Mouse (Mus musculus): ENCODE measurements around the gene Ect2. TPM values are rescaled to one million over a fixed set of nuclear protein-coding genes. Genes with fewer than 3 reads are reported as not detected.
A peak's percentile ranks its signal among the peaks of the same experiment; 100 is the strongest.

The Ect2 gene
- polyA plus RNA-seq, 1 experiment from 2014 or later: 13.6 TPM

- no peak for ATAC-seq (ENCODE audit: low FRiP score, low read depth)
- 85% methylated on average over 1 of the region's 1 CpGs for WGBS
These were observed 34.7 kb upstream of the Ect2 start for GRCm38 (mm10) chr3:27188386-27188785.

DNA sequence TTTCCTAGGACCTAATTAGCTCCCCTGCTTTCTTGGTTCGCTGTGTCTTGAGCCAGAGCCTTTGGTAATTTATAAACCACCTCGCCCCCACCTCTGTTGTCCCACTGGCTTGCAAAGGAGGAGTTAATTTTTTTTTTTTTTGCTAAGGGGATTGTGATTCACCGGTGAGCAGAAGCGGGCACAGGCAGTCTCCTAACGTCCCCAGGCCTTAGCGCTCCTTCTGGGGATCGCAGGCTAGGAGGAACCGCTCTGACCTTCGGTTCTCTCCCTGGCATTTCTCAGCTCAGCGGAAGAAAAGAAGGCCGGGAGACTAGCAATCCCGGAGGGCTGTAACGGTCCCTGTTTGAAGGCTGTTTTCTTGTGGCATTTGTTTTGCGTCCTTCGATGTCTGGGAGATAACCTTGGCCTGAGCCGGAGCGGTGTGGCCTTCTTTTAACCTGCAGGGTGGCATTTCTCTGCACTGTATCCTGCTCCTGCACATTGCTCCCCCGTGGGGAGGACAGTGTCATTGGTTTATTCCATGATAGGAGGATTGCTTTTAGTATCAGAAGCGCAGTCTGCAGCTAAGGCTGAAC lies 30.0 kb upstream of the Ect2 start:
- Histone ChIP-seq H3K9me3 (no peaks in the 10 kb centered on the region), H3K4me1 (replicated peaks) (peaks cover 12% of the 10 kb centered on the region; the same call in 1 of the 2 replicates), H3K27me3 (no peaks in the 10 kb centered on the region), H3K36me3 (no peaks in the 10 kb centered on the region), H3K27ac (replicated peaks) (peak overlapping the region; percentile 42), H3K9ac (peak overlapping the region; percentile 72), H3K4me2 (peak overlapping the region; percentile 96), H3K4me3 (peak overlapping the region; percentile 85)
- 11% methylated on average over 19 of the region's 19 CpGs for WGBS
- 0 out of 2 replicates have a peak, but pooled peaks have one; percentile 20 for ATAC-seq (ENCODE audit: low FRiP score, low read depth)

More at GRCm38 (mm10) chr3:27188386-27188785, 34.7 kb upstream of the Ect2 start:
- Histone ChIP-seq H3K27ac (replicated peaks) (no peak overlapping the region), H3K36me3 (no peaks in the 10 kb centered on the region), H3K4me2 (no peak overlapping the region), H3K4me1 (replicated peaks) (peaks cover 8% of the 10 kb centered on the region), H3K4me3 (no peak overlapping the region), H3K9me3 (no peaks in the 10 kb centered on the region), H3K9ac (no peak overlapping the region), H3K27me3 (no peaks in the 10 kb centered on the region)

GRCm38 (mm10) chr3:27182733-27183600 lies 29.3 kb upstream of the Ect2 start, which contains the start of gene Nceh1:
Gene Nceh1, plus strand, starts transcription at chr3:27182965.
- under 1% methylated on average over 54 of the region's 54 CpGs for WGBS
- H3K4me2 ChIP-seq: peak within 1 kb of the TSS; percentile 96
- peaks cover 12% of the 10 kb centered on the region; the same call in 1 of the 2 replicates for H3K4me1 ChIP-seq (replicated peaks)
- peak within 1 kb of the TSS; percentile 42 for H3K27ac ChIP-seq (replicated peaks)
- no peaks in the 10 kb centered on the region for H3K9me3 ChIP-seq
- H3K36me3 ChIP-seq: no peaks in the 10 kb centered on the region
- peak within 1 kb of the TSS; percentile 72 for H3K9ac ChIP-seq
- H3K4me3 ChIP-seq: peak within 1 kb of the TSS; percentile 85
- ATAC-seq (ENCODE audit: low FRiP score, low read depth): peak; percentile 98
- no peaks in the 10 kb centered on the region for H3K27me3 ChIP-seq

GRCm38 (mm10) chr3:27179711-27180110 lies 26.0 kb upstream of the Ect2 start:
- H3K4me1 ChIP-seq (replicated peaks): peaks cover 12% of the 10 kb centered on the region; the same call in 1 of the 2 replicates
- H3K27me3 ChIP-seq: no peaks in the 10 kb centered on the region
- H3K4me2 ChIP-seq: no peak overlapping the region
- no peak overlapping the region for H3K4me3 ChIP-seq
- H3K36me3 ChIP-seq: no peaks in the 10 kb centered on the region
- no peaks in the 10 kb centered on the region for H3K9me3 ChIP-seq
- no peak for ATAC-seq (ENCODE audit: low FRiP score, low read depth)
- 89% methylated on average over 8 of the region's 8 CpGs for WGBS
- no peak overlapping the region for H3K27ac ChIP-seq (replicated peaks)
- no peak overlapping the region for H3K9ac ChIP-seq

- Histone ChIP-seq H3K4me2 (no peak overlapping the region), H3K4me3 (no peak overlapping the region), H3K36me3 (no peaks in the 10 kb centered on the region), H3K27me3 (no peaks in the 10 kb centered on the region), H3K27ac (replicated peaks) (no peak overlapping the region), H3K9ac (no peak overlapping the region), H3K9me3 (no peaks in the 10 kb centered on the region), H3K4me1 (replicated peaks) (no peaks in the 10 kb centered on the region)
- WGBS: 73% methylated on average over 1 of the region's 1 CpGs
- no peak for ATAC-seq (ENCODE audit: low FRiP score, low read depth)
These were observed 16.6 kb upstream of the Ect2 start for GRCm38 (mm10) chr3:27170257-27170656.

DNA sequence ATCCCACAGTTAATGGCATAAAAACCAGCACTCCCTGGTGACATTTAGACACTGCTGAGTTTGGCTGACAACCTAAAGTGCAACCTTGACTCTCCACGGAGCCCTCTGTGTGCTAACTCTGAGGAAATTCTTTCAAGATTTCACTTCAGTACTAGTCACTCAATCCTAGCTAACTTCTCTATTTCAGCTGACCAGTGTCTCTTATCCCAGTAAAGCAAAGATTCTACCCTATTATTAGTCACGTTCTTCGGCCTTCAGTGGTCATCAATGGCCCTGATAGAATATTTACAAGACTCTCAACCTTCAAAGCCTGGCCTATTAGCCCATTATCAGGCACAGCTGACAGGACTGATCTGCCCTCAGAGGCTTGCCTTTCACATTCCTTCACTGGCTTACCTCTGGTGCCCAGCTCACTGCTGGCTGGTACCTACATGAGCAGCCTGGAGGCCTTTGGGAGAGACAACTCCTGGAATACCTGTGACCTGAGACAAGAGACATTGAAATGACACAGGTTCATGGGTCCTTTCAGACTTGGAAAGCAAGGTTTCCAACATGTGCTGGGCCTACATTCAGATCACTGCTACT lies 11.9 kb upstream of the Ect2 start:
- no peaks in the 10 kb centered on the region for H3K9me3 ChIP-seq
- no peak overlapping the region for H3K4me2 ChIP-seq
- H3K27ac ChIP-seq (replicated peaks): no peak overlapping the region
- H3K27me3 ChIP-seq: no peaks in the 10 kb centered on the region
- ATAC-seq (ENCODE audit: low FRiP score, low read depth): no peak
- no peaks in the 10 kb centered on the region for H3K36me3 ChIP-seq
- no peaks in the 10 kb centered on the region for H3K4me1 ChIP-seq (replicated peaks)
- no peak overlapping the region for H3K4me3 ChIP-seq
- 86% methylated on average over 3 of the region's 3 CpGs for WGBS
- no peak overlapping the region for H3K9ac ChIP-seq

DNA sequence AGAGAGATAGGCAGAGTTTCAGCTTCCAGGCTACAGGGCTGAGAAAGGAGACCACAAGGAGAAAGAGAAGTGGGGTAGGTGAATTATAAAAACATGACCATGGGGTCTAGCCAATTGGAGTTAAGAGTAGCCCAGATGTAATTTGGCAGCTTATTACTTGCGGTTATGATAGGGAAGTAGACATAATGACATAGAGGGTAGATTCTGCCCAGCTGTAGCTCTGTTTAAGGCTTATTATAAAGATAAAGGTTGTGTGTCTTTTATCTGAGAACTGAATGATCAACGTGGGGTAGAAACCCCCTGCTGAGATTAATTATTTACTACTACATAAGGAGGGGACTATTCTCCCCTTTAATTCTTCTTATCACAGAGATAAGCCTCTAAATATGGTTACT lies 8.7 kb upstream of the Ect2 start:
- 70% methylated on average over 2 of the region's 2 CpGs for WGBS
- Histone ChIP-seq H3K9me3 (no peaks in the 10 kb centered on the region), H3K27me3 (no peaks in the 10 kb centered on the region), H3K4me3 (no peak overlapping the region), H3K9ac (no peak overlapping the region), H3K4me1 (replicated peaks) (no peaks in the 10 kb centered on the region), H3K36me3 (no peaks in the 10 kb centered on the region), H3K4me2 (no peak overlapping the region), H3K27ac (replicated peaks) (no peak overlapping the region)
- no peak for ATAC-seq (ENCODE audit: low FRiP score, low read depth)

DNA sequence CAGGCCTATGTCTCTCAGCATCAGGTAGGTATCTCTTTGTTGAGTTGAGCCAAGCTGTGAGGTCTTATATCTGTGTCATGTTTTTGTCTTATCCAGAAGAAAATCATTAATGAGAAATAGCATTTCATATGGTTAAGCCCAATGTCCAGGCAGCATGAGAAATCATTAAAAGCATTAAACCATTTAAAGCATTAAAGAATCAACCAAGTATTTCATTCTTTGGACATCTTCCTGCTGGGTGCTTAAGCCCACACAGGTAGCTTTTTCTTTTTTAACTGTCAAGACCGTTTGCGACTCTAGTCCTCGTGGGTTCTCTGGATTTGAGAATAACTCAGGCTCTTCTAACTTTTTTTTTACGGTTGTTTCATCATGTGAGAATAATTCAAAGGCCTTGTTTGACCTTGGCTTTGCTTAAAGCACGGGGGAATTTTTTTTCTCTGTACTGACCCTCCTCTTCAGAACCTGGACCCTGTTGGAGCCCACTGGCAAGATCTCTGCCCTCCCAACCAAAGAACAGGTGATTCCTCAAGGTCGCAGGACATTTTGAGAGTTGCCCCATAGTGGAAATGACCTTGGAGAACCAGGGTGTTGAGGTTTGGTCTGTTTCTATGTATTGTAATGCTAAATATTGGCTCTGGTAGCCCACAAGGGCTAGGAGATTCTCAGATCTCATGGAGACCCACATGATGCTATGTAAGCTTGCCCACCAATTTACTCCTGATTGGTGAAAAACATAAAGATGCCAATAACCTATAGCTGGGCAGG lies 8.1 kb upstream of the Ect2 start:
- Histone ChIP-seq H3K36me3 (no peaks in the 10 kb centered on the region), H3K4me2 (no peak overlapping the region), H3K27ac (replicated peaks) (no peak overlapping the region), H3K4me3 (no peak overlapping the region), H3K9ac (no peak overlapping the region), H3K4me1 (replicated peaks) (no peaks in the 10 kb centered on the region), H3K9me3 (no peaks in the 10 kb centered on the region), H3K27me3 (no peaks in the 10 kb centered on the region)
- 92% methylated on average over 6 of the region's 6 CpGs for WGBS
- no peak for ATAC-seq (ENCODE audit: low FRiP score, low read depth)

DNA sequence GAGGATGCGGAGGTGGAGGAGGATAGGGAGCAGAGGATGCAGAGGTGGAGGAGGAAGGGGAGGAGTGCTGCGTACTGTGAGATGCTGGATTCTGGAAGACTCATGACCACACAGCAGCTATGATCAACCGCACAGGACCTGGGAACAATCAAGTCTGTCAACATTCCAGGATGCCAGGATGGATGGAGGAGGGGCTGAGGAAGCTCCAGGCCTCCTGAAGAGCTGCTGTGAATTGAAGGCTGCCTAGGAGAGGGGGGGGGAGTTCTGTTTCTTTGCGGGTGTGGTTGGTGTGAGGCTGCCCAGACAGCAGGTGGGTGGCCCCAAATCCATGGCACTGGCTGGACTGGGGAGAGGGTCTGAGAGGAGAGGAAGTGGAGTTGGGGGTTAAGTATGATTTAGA lies 5.2 kb upstream of the Ect2 start:
- Histone ChIP-seq H3K36me3 (no peaks in the 10 kb centered on the region), H3K4me3 (no peak overlapping the region), H3K4me1 (replicated peaks) (peaks cover 4% of the 10 kb centered on the region; the same call in 1 of the 2 replicates), H3K9me3 (no peaks in the 10 kb centered on the region), H3K27me3 (no peaks in the 10 kb centered on the region), H3K27ac (replicated peaks) (no peak overlapping the region), H3K9ac (no peak overlapping the region), H3K4me2 (no peak overlapping the region)
- WGBS: 47% methylated on average over 4 of the region's 4 CpGs
- ATAC-seq (ENCODE audit: low FRiP score, low read depth): no peak

DNA sequence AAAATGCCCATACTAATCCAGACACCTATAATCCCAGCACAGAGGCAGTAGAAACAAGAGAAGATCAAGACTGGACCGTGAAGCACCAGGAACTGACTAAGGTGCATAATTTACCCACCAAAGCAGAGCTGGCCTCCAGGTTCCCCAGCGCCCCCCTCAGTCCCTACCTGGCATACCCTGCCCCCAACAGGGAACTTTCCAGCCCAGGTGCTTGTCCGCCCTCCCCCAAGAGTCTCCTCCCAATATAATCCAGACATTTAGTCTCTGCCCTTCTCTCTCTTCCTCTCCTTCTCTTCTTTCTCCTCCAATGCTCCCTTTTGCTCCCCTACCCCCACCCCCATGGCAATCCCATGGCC lies 2.9 kb upstream of the Ect2 start:
- 59% methylated on average over 3 of the region's 3 CpGs for WGBS
- H3K4me2 ChIP-seq: no peak overlapping the region
- no peaks in the 10 kb centered on the region for H3K9me3 ChIP-seq
- ATAC-seq (ENCODE audit: low FRiP score, low read depth): no peak
- peaks cover 14% of the 10 kb centered on the region; the same call in 1 of the 2 replicates for H3K4me1 ChIP-seq (replicated peaks)
- no peak overlapping the region for H3K4me3 ChIP-seq
- no peak overlapping the region for H3K27ac ChIP-seq (replicated peaks)
- H3K36me3 ChIP-seq: no peaks in the 10 kb centered on the region
- no peaks in the 10 kb centered on the region for H3K27me3 ChIP-seq
- no peak overlapping the region for H3K9ac ChIP-seq

DNA sequence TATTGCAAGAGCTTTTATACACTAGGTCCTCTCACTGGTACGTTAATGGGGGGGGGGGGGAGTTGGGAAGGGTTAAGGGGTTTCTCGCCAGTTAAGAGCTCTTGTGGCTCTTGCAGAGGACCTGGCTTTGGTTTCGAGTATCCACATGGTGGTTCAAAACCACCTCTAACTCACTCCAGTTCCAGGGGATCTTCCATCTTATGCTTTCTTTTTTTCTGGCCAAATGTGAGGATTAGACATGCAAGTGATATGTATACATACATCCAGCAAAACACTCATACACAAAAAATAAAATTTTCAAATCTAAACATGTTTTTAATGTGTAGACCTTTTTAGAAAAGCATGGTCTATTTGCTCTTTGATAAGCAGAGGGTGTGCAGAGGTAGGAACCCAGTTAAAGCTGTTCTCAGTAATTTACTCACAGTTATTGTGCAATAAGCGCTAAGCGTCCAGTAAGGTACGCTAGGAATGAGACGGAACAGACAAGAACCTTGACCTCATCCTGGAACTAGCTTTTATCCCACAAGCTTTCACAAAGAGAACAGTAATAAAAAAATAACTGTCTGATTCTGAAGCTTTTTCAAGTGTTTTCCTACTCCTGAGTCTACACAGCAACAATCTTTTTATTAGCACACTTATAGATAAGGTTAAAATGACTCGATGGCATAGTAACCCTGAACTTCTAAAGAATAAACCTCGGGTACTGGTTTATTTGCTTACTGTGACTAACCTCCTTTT lies 2.3 kb upstream of the Ect2 start:
- Histone ChIP-seq H3K27ac (replicated peaks) (no peak overlapping the region), H3K27me3 (no peaks in the 10 kb centered on the region), H3K4me3 (no peak overlapping the region), H3K9ac (no peak overlapping the region), H3K4me1 (replicated peaks) (peaks cover 14% of the 10 kb centered on the region; the same call in 1 of the 2 replicates), H3K9me3 (no peaks in the 10 kb centered on the region), H3K36me3 (no peaks in the 10 kb centered on the region), H3K4me2 (no peak overlapping the region)
- no peak for ATAC-seq (ENCODE audit: low FRiP score, low read depth)
- 85% methylated on average over 9 of the region's 9 CpGs for WGBS

Measured in hindbrain, embryonic 15.5 days (tissue).